Mouse (Mus musculus) right cerebral cortex, adult 2 months (tissue): ENCODE measurements around the gene Mob4.
A peak's percentile ranks its signal among the peaks of the same experiment; 100 is the strongest.

Experiments
- DNase-seq, 2 experiments: peaks; one replicate each; pipeline ENCODE4 v3.0.0; 2021 to 2022; ENCODE audit warnings: low spot score in 2 of 2

The Mob4 gene

GRCm38 (mm10) chr1:55131424-55132014 lies 488 bp downstream of the Mob4 start:
- DNase-seq, result peak; percentile 37 to 56

GRCm38 (mm10) chr1:55132308-55132707 lies 1.3 kb downstream of the Mob4 start:
- no peak for DNase-seq

- no peak for DNase-seq
These were observed 2.1 kb downstream of the Mob4 start for GRCm38 (mm10) chr1:55133173-55133572.

GRCm38 (mm10) chr1:55134301-55134700 lies 3.3 kb downstream of the Mob4 start:
- DNase-seq, result no peak

GRCm38 (mm10) chr1:55135846-55136245 lies 4.8 kb downstream of the Mob4 start:
- DNase-seq, result no peak

GRCm38 (mm10) chr1:55144338-55144737 lies 13.3 kb downstream of the Mob4 start:
- no peak for DNase-seq

GRCm38 (mm10) chr1:55145556-55145955 lies 14.5 kb downstream of the Mob4 start:
- DNase-seq, result no peak

- DNase-seq, result no peak
These were observed 26.3 kb downstream of the Mob4 start for GRCm38 (mm10) chr1:55157329-55157728.

- DNase-seq, result peak; percentile 31 to 36
These were observed 27.2 kb downstream of the Mob4 start for GRCm38 (mm10) chr1:55158211-55158610.

- peak in 1 of 2 experiments; percentile 15 for DNase-seq
These were observed 27.8 kb downstream of the Mob4 start for GRCm38 (mm10) chr1:55158821-55159220.

- no peak for DNase-seq
These were observed 29.2 kb downstream of the Mob4 start for GRCm38 (mm10) chr1:55160218-55160617.

GRCm38 (mm10) chr1:55160831-55161638 lies 30.0 kb downstream of the Mob4 start:
- peak; percentile 63 to 79 for DNase-seq

GRCm38 (mm10) chr1:55161895-55162294 lies 30.9 kb downstream of the Mob4 start:
- DNase-seq, result no peak

GRCm38 (mm10) chr1:55162781-55163180 lies 31.8 kb downstream of the Mob4 start:
- DNase-seq, result no peak

- no peak for DNase-seq
These were observed 33.0 kb downstream of the Mob4 start for GRCm38 (mm10) chr1:55164005-55164404.

GRCm38 (mm10) chr1:55167560-55167959 lies 36.5 kb downstream of the Mob4 start:
- no peak for DNase-seq

- DNase-seq, result no peak
These were observed 37.6 kb downstream of the Mob4 start for GRCm38 (mm10) chr1:55168591-55168990.

- DNase-seq, result no peak
These were observed 40.6 kb downstream of the Mob4 start for GRCm38 (mm10) chr1:55171361-55172325.

GRCm38 (mm10) chr1:55173720-55174557 lies 42.9 kb downstream of the Mob4 start:
- DNase-seq, result no peak

- no peak for DNase-seq
These were observed 43.6 kb downstream of the Mob4 start for GRCm38 (mm10) chr1:55174558-55175034.
